In genomic region chr1:189879212-189879611, GRCm38 (mm10) we compare ENCODE assay signal across 9 mouse cellular contexts. TPM values are rescaled to one million over a fixed set of nuclear protein-coding genes. Genes with fewer than 3 reads are reported as not detected.
A peak's percentile ranks its signal among the peaks of the same experiment; 100 is the strongest.
DNase-seq lines count a peak whose midpoint lies in the region; ATAC-seq and TF ChIP-seq lines count a peak whose summit lies in the region.
"Had no signal": no experiment of that assay in that cellular context is flagged by ENCODE, and none has a peak within 500 bp of the region (broad histone marks: within the 10 kb centered on the region; RNA-seq: fewer than 3 reads in every experiment).

No protein-coding gene starts in this region.

- H3K9ac ChIP-seq in forebrain, postnatal 0 days = no peak overlapping the region
- H3K9ac ChIP-seq in forebrain, embryonic 14.5 days (ENCODE audit: low read length) = no peak overlapping the region
- no peak overlapping the region for H3K9ac ChIP-seq in kidney, embryonic 16.5 days (replicated peaks; ENCODE audit: low read length)

- no peak overlapping the region for H3K27ac ChIP-seq in forebrain, postnatal 0 days (ENCODE audit: low read depth, low read length)
- H3K27ac ChIP-seq in forebrain, embryonic 14.5 days (ENCODE audit: low read depth, low read length) = no peak overlapping the region
- H3K27ac ChIP-seq in kidney, embryonic 16.5 days (ENCODE audit: low read length) = 0 out of 2 replicates have a peak overlapping the region, but pooled peaks have one; percentile 56
- H3K27ac ChIP-seq in testis, adult 2 months (ENCODE audit: control insufficient read depth, insufficient read depth, low read depth, low read length) = no peak overlapping the region

- H3K36me3 ChIP-seq in forebrain, postnatal 0 days (ENCODE audit: insufficient read depth) = peaks cover 8% of the 10 kb centered on the region; the same call in 1 of the 2 replicates
- no peaks in the 10 kb centered on the region for H3K36me3 ChIP-seq in forebrain, embryonic 14.5 days (ENCODE audit: control insufficient read depth, insufficient read depth, low read length)
- peaks cover 5% of the 10 kb centered on the region; the same call in 1 of the 2 replicates for H3K36me3 ChIP-seq in kidney, embryonic 16.5 days (ENCODE audit: insufficient read depth, low read length)
- H3K36me3 ChIP-seq in testis, adult 2 months (ENCODE audit: control insufficient read depth, insufficient read depth, low read length) = no peaks in the 10 kb centered on the region

- peak; percentile 54 for ATAC-seq in forebrain, postnatal 0 days
- ATAC-seq in forebrain, embryonic 14.5 days = no peak
- ATAC-seq in kidney, embryonic 16.5 days (ENCODE audit: low FRiP score, low TSS enrichment) = 0 out of 2 replicates have a peak, but pooled peaks have one; percentile 20

- WGBS in forebrain, postnatal 0 days = 67% methylated on average over 2 of the region's 2 CpGs
- 64% methylated on average over 2 of the region's 2 CpGs for WGBS in forebrain, embryonic 14.5 days
- WGBS in kidney, embryonic 16.5 days = 60% methylated on average over 2 of the region's 2 CpGs

- H3K9me3 ChIP-seq in forebrain, postnatal 0 days (ENCODE audit: low read length) = no peaks in the 10 kb centered on the region
- no peaks in the 10 kb centered on the region for H3K9me3 ChIP-seq in forebrain, embryonic 14.5 days (replicated peaks; ENCODE audit: control insufficient read depth, low read length)
- no peaks in the 10 kb centered on the region for H3K9me3 ChIP-seq in kidney, embryonic 16.5 days (ENCODE audit: low read length)

- no peak overlapping the region for H3K4me2 ChIP-seq in forebrain, postnatal 0 days (ENCODE audit: low read depth)
- no peak overlapping the region for H3K4me2 ChIP-seq in forebrain, embryonic 14.5 days (ENCODE audit: low read length)
- H3K4me2 ChIP-seq in kidney, embryonic 16.5 days (replicated peaks; ENCODE audit: low read depth, low read length) = no peak overlapping the region

- no peaks in the 10 kb centered on the region for H3K4me1 ChIP-seq in forebrain, postnatal 0 days (ENCODE audit: insufficient read depth)
- no peaks in the 10 kb centered on the region for H3K4me1 ChIP-seq in forebrain, embryonic 14.5 days (ENCODE audit: control insufficient read depth, insufficient read depth, low read length)
- peaks cover 40% of the 10 kb centered on the region for H3K4me1 ChIP-seq in kidney, embryonic 16.5 days (ENCODE audit: insufficient read depth, low read length)
- H3K4me1 ChIP-seq in testis, adult 2 months (ENCODE audit: control insufficient read depth, insufficient read depth, low read length) = no peaks in the 10 kb centered on the region; the same call in 1 of the 2 replicates

- H3K27me3 ChIP-seq in forebrain, postnatal 0 days (ENCODE audit: insufficient read depth, low read length) = no peaks in the 10 kb centered on the region
- H3K27me3 ChIP-seq in forebrain, embryonic 14.5 days (replicated peaks; ENCODE audit: control insufficient read depth, insufficient read depth, low read length) = no peaks in the 10 kb centered on the region
- H3K27me3 ChIP-seq in kidney, embryonic 16.5 days (ENCODE audit: insufficient read depth, low read length) = no peaks in the 10 kb centered on the region
- H3K27me3 ChIP-seq in testis, adult 2 months (ENCODE audit: control insufficient read depth, insufficient read depth, low read length) = no peaks in the 10 kb centered on the region

- H3K4me3 ChIP-seq in forebrain, postnatal 0 days (ENCODE audit: low read depth, low read length) = no peak overlapping the region
- H3K4me3 ChIP-seq in forebrain, embryonic 14.5 days (ENCODE audit: low read depth, low read length) = no peak overlapping the region
- H3K4me3 ChIP-seq in kidney, embryonic 16.5 days (ENCODE audit: low read length) = no peak overlapping the region
- peak overlapping the region; percentile 2; the same call in 1 of the 2 replicates for H3K4me3 ChIP-seq in testis, adult 2 months (ENCODE audit: control insufficient read depth, low read depth, low read length)

- TF ChIP-seq POLR2A in testis, adult 2 months (IDR thresholded peaks at IDR 0.05; ENCODE audit: control insufficient read depth, low read depth, low read length) = no peak

- DNase-seq in forebrain, postnatal 0 days = no peak
- no peak for DNase-seq in forebrain, embryonic 14.5 days (ENCODE audit: low spot score)
- no peak for DNase-seq in kidney, postnatal 14 days
- no peak for DNase-seq in testis, postnatal 10 days (ENCODE audit: low spot score)
- no peak for DNase-seq in adrenal gland, postnatal 25 days
- DNase-seq in adrenal gland, adult 2 months = no peak
- DNase-seq: layer of hippocampus, adult 9-11 months had no signal

- peak; percentile 47 for TF ChIP-seq CTCF in forebrain, postnatal 0 days (IDR thresholded peaks at IDR 0.05; ENCODE audit: low read depth)
- no peak for TF ChIP-seq CTCF in testis, adult 2 months (IDR thresholded peaks at IDR 0.05; ENCODE audit: control insufficient read depth, insufficient read depth, insufficient replicate concordance, low read depth, low read length)

RNA-seq across cellular contexts. Expression of gene Smyd2, which starts 43.0 kb away (rescaled TPM):
- 75.9 and 87.2 TPM in 2 replicates for total RNA-seq in forebrain, postnatal 0 days (2014; rRNA removed)
- 109 and 116 TPM in 2 replicates for polyA plus RNA-seq in forebrain, postnatal 0 days (2015; fragmentation: Nextera tagmentation; extraction: Ambion mirVana)
- polyA plus RNA-seq in forebrain, embryonic 14.5 days (2014; fragmentation: Nextera tagmentation; extraction: Ambion mirVana) = 63.9 and 70.5 TPM in 2 replicates
- 87.6 and 89.7 TPM in 2 replicates for polyA plus RNA-seq in kidney, embryonic 16.5 days (2015; fragmentation: Nextera tagmentation; extraction: Ambion mirVana)
- polyA plus RNA-seq in testis, adult 2 months (2012; rRNA removed) = 22.1 and 23.4 TPM in 2 replicates
- 74.5 and 80.8 TPM in 2 replicates for total RNA-seq in adrenal gland, postnatal 25 days (2021)
- 10 to 100 TPM; 76.9 to 85.2 TPM for total RNA-seq in adrenal gland, adult 2 months (2021)
- polyA plus RNA-seq in adrenal gland, adult 2 months (2012; rRNA removed) = 60.6 and 72.5 TPM in 2 replicates
